ENCODE assay signal across 16 mouse cellular contexts in the genomic region with DNA sequence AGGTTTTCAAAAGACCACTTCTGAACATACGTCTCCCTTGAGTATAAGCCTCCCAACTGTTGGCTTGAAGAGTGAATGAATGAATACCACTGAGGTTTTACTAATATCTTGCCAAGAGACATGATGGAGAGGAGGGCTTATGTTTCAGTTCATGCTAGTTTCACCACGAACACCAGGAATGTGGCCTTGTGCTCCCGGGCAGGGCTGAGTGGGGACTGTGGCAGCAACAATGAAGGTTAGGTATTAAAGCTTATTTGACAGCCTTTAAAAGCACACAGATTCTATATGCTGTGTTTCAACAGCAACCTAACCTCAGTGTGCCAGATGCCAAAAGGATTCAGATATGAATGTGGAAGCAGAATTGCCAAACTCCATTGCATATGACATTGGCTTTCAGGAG.
DNase-seq lines count a peak whose midpoint lies in the region; ATAC-seq lines count a peak whose summit lies in the region.
"Had no signal": no experiment of that assay in that cellular context is flagged by ENCODE, and none has a peak within 500 bp of the region (broad histone marks: within the 10 kb centered on the region; RNA-seq: fewer than 3 reads in every experiment).

No protein-coding gene starts in this region.

- no peaks in the 10 kb centered on the region for H3K27me3 ChIP-seq in midbrain, embryonic 11.5 days (ENCODE audit: control insufficient read depth, insufficient read depth, low read length)
- H3K27me3 ChIP-seq in midbrain, embryonic 15.5 days (replicated peaks), result no peaks in the 10 kb centered on the region
- H3K27me3 ChIP-seq in embryonic facial prominence, embryonic 10.5 days (replicated peaks; ENCODE audit: low read depth, poor library complexity, severe bottlenecking), result no peaks in the 10 kb centered on the region
- no peaks in the 10 kb centered on the region for H3K27me3 ChIP-seq in midbrain, embryonic 14.5 days (ENCODE audit: control insufficient read depth, insufficient read depth, low read length)
- H3K27me3 ChIP-seq: CH12.LX; forebrain, embryonic 15.5 days; liver, embryonic 15.5 days had no signal

- H3K4me2 ChIP-seq in midbrain, embryonic 11.5 days, result no peak overlapping the region
- H3K4me2 ChIP-seq in midbrain, embryonic 15.5 days, result no peak overlapping the region
- no peak overlapping the region for H3K4me2 ChIP-seq in midbrain, embryonic 14.5 days (ENCODE audit: low read length)
- H3K4me2 ChIP-seq: forebrain, embryonic 15.5 days; liver, embryonic 15.5 days had no signal

- DNase-seq in embryo, embryonic 10.5 days (ENCODE audit: low spot score), result peak; percentile 29
- DNase-seq in embryo, embryonic 10 days (ENCODE audit: low spot score), result no peak
- DNase-seq in midbrain, embryonic 11.5 days (ENCODE audit: low spot score, missing footprints), result peak; percentile 86
- DNase-seq in embryonic facial prominence, embryonic 10.5 days (ENCODE audit: low spot score), result peak; percentile 11
- peak; percentile 18 for DNase-seq in midbrain, embryonic 14.5 days
- no peak for DNase-seq in adrenal gland, adult (ENCODE audit: inconsistent age in 2 of 2, low spot score in 1 of 2)
- DNase-seq in cerebellum, postnatal 14 days, result no peak
- DNase-seq: adrenal gland, postnatal 10 days had no signal

- H3K4me3 ChIP-seq in midbrain, embryonic 11.5 days (ENCODE audit: low read depth, low read length), result no peak overlapping the region
- no peak overlapping the region for H3K4me3 ChIP-seq in midbrain, embryonic 15.5 days
- H3K4me3 ChIP-seq in embryonic facial prominence, embryonic 10.5 days, result no peak overlapping the region
- no peak overlapping the region for H3K4me3 ChIP-seq in midbrain, embryonic 14.5 days (replicated peaks; ENCODE audit: low read depth, low read length)
- H3K4me3 ChIP-seq: forebrain, embryonic 15.5 days; left cerebral cortex, adult 2 months; liver, embryonic 15.5 days; myocyte had no signal

- ATAC-seq in midbrain, embryonic 11.5 days (ENCODE audit: low FRiP score), result no peak
- no peak for ATAC-seq in midbrain, embryonic 15.5 days (replicated peaks)
- no peak for ATAC-seq in midbrain, embryonic 14.5 days (ENCODE audit: low FRiP score, low TSS enrichment)
- ATAC-seq: lung, postnatal 0 days had no signal

- no peaks in the 10 kb centered on the region for H3K9me3 ChIP-seq in midbrain, embryonic 11.5 days (ENCODE audit: control insufficient read depth, low read length)
- no peaks in the 10 kb centered on the region for H3K9me3 ChIP-seq in midbrain, embryonic 15.5 days
- H3K9me3 ChIP-seq in embryonic facial prominence, embryonic 10.5 days, result no peaks in the 10 kb centered on the region
- no peaks in the 10 kb centered on the region for H3K9me3 ChIP-seq in midbrain, embryonic 14.5 days (ENCODE audit: control insufficient read depth, low read length)
- H3K9me3 ChIP-seq: forebrain, embryonic 15.5 days; liver, embryonic 15.5 days had no signal

- no peak overlapping the region for H3K9ac ChIP-seq in midbrain, embryonic 11.5 days (ENCODE audit: low read length)
- no peak overlapping the region for H3K9ac ChIP-seq in midbrain, embryonic 15.5 days
- H3K9ac ChIP-seq in midbrain, embryonic 14.5 days (replicated peaks; ENCODE audit: low read length), result no peak overlapping the region
- H3K9ac ChIP-seq: forebrain, embryonic 15.5 days; liver, embryonic 15.5 days had no signal

- WGBS in midbrain, embryonic 11.5 days, result 27% methylated on average over 3 of the region's 3 CpGs
- WGBS in midbrain, embryonic 15.5 days, result 33% methylated on average over 3 of the region's 3 CpGs
- WGBS in embryonic facial prominence, embryonic 10.5 days, result 27% methylated on average over 3 of the region's 3 CpGs
- WGBS in midbrain, embryonic 14.5 days, result 31% methylated on average over 3 of the region's 3 CpGs

- H3K36me3 ChIP-seq in midbrain, embryonic 11.5 days (ENCODE audit: control insufficient read depth, insufficient read depth, low read length), result no peaks in the 10 kb centered on the region
- H3K36me3 ChIP-seq in midbrain, embryonic 15.5 days (replicated peaks), result no peaks in the 10 kb centered on the region
- no peaks in the 10 kb centered on the region for H3K36me3 ChIP-seq in embryonic facial prominence, embryonic 10.5 days (replicated peaks)
- H3K36me3 ChIP-seq in midbrain, embryonic 14.5 days (ENCODE audit: control insufficient read depth, insufficient read depth, low read length), result no peaks in the 10 kb centered on the region
- H3K36me3 ChIP-seq: forebrain, embryonic 15.5 days; liver, embryonic 15.5 days had no signal

- peaks cover 32% of the 10 kb centered on the region for H3K4me1 ChIP-seq in midbrain, embryonic 11.5 days (ENCODE audit: control insufficient read depth, insufficient read depth, low read length)
- peaks cover 29% of the 10 kb centered on the region for H3K4me1 ChIP-seq in midbrain, embryonic 15.5 days
- peaks cover 39% of the 10 kb centered on the region for H3K4me1 ChIP-seq in embryonic facial prominence, embryonic 10.5 days
- peaks cover 23% of the 10 kb centered on the region for H3K4me1 ChIP-seq in midbrain, embryonic 14.5 days (ENCODE audit: control insufficient read depth, insufficient read depth, low read length)

- no peak overlapping the region; the same call in 1 of the 2 replicates for H3K27ac ChIP-seq in midbrain, embryonic 11.5 days (ENCODE audit: low read depth, low read length)
- no peak overlapping the region for H3K27ac ChIP-seq in midbrain, embryonic 15.5 days
- no peak overlapping the region for H3K27ac ChIP-seq in embryonic facial prominence, embryonic 10.5 days (replicated peaks)
- H3K27ac ChIP-seq in midbrain, embryonic 14.5 days (replicated peaks; ENCODE audit: low read depth, low read length), result no peak overlapping the region
- H3K27ac ChIP-seq: left cerebral cortex, adult 2 months; liver, embryonic 15.5 days; stomach, postnatal 0 days had no signal

Comparison
In these comparisons a context has a peak if more than half of its experiments do, and no peak if none do; other contexts are left out.
1. DNase-seq: peak in embryo, embryonic 10.5 days (single experiment), midbrain, embryonic 11.5 days (single experiment), embryonic facial prominence, embryonic 10.5 days (single experiment) and midbrain, embryonic 14.5 days (single experiment); none in embryo, embryonic 10 days (single experiment), adrenal gland, adult (0 of 2) and cerebellum, postnatal 14 days (0 of 2).